Mouse (Mus musculus) stomach, postnatal 0 days (tissue): ENCODE data around the gene Gm7697.
"Not testable (repeated sequence)": the region's sequence is repeated elsewhere in the genome, so short reads cannot be mapped to it uniquely, and the experiment has no call there.

Experiments
- CTCF ChIP-seq: IDR thresholded peaks from 2 replicates; pipeline ENCODE4 v1.5.1; 2016; ENCODE audit warnings: antibody characterized with exemption, low read depth, mild to moderate bottlenecking, moderate library complexity
- EP300 ChIP-seq: optimal IDR thresholded peaks from 2 replicates; pipeline ENCODE3; 2016; ENCODE audit warnings: antibody characterized with exemption

DNA sequence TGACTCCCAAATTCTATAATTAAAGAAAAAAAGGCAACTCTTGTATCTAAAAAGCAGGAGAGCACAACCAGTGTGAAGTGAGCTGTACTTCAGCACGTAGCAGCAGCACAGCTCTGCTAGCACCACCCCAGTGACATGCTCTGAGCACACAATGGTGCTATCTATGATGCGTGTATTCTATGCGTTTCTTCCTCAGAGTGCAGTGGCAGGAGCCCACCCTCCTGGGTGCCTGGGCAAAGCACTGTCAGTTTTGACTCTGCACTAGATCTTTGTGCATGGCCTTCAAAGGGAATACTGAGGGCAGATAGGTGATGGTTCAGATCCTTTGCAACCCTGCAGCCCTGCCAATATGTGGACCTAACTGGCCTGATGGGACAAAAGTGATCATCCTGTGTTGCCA is at the start of gene Gm7697:
- not testable (repeated sequence) for TF ChIP-seq CTCF, EP300
